Mouse (Mus musculus) frontal cortex, adult (tissue): Measurements from ENCODE around the gene Xkr8.
"Not testable (repeated sequence)": the region's sequence is repeated elsewhere in the genome, so short reads cannot be mapped to it uniquely, and the experiment has no call there.

Source experiments
- ATAC-seq: cut with Nextera tagmentation; 2 replicates; pipeline ENCODE4 v1.9.2; 2017; ENCODE audit warnings: mild to moderate bottlenecking, moderate library complexity, mixed read lengths; ENCODE audit not compliant: low TSS enrichment

The Xkr8 gene

DNA sequence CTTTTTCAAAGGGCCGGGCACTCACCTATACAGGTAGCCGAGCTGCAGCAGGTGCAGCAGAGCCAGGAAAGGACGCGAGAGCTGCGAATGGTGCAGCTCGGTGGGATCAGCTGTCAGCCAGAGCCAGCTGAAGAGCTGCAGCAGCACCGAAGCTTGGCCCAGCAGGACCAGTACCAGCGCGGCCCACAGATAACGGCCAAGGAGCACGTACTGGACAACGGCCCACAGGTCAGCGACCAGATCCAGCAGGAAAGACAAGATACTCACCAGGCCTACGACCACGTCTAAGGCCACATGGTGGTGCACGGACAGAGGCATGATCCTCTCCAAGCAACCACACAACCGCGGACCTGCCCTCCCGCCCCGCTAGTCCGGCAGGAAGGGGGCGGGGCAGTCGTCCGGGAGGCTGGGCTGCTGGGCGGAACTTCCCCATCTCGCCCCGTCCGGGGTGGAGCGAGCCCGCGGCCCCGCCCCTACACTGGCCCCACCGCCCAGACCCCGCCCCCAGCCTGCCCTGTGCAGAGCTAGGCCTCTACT is at the start of gene Xkr8:
Gene Xkr8, minus strand, starts transcription at position 399 of the 537 bp plus-strand sequence.
- ATAC-seq: peak; percentile 70; the same call in 1 of the 2 replicates

DNA sequence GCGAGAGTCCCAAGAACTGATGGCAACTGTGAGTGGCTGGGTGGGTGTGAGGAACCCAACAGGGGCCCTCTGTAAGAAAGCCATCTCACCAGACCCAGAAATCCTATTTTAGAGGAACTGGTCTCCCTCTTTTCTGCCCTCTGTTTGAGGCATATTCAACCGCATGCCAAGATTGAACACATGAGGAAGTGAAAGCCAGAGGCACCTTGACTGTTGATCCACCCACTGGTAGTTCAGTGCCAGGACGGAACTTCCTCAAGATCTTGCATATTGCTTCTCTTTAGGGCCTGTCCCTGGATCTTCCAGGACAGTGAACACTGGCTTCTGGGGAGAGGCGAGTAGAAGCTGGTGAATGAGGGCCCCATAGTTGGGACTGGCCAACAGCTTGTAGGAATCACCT is 47.9 kb upstream of the Xkr8 start:
- ATAC-seq: no peak

GRCm38 (mm10) chr4:132778562-132779201 is 46.3 kb upstream of the Xkr8 start:
- ATAC-seq: no peak

GRCm38 (mm10) chr4:132776764-132777163 is 44.4 kb upstream of the Xkr8 start:
- ATAC-seq: peak; percentile 72; the same call in 1 of the 2 replicates

DNA sequence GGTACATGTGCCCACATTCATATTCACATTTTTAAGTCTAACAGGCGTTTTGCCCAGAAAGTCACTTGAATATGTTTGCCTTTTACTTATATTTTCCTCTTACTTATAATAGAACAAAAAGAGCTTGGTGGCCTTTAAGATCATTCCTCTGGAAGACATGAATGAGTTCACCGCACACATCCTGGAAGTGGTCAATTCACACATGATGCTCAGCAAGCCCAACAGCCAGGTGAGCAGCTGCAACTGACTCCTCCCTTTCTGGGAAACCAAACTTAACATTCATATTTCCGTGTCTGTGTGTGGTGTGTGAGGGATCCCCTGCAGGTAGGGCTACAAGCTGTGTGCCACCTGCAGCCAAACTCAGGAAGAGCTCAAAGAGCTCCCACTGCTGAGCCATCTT is 42.6 kb upstream of the Xkr8 start:
- no peak for ATAC-seq

- ATAC-seq: no peak
Measured at GRCm38 (mm10) chr4:132771776-132772175, 39.4 kb upstream of the Xkr8 start.

DNA sequence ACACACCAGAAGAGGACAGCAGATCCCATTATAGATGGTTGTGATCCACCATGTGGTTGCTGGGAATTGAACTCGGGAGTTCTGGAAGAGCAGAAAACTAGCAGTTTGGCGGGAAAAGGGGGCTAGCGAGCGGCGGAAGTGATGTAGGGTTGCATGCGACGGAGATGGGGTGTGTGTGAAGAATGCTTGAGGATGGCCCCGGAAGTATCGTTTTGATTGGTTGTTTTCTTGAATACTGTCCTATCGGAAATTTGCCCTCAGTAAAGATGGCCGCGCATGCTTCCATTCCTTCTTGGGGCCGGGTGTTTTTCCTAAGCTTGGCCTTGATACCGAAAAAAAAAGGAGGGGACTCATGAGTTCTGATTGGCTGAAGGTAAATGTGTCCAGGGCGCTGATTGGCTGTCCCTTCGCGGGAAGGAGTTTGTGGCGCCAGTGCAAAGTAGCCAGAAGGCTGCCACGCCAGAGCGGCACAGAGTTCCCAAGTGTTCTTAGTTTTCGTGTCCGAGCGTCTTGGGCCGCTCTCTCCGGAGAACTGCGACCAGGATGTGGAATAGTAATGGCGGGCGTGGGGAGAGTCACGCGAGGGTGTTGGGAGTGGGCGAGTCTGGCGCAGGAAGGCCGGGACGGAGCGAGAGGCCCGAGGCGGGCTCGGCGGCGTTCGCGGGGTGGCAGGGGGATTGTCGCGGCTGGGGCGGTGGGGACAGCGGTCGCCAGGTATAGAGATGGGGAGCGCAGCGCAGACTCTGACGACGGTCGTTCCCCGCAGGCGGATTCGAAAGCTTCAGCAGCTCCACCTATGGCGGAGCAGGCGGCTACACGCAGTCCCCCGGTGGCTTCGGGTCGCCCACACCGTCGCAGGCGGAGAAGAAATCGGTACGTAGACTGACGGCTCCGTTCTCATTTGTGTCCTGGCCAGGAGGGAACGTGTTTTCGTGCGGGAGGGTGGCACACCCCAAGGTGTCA is 35.8 kb upstream of the Xkr8 start, which contains the start of gene Rpa2:
Gene Rpa2, plus strand, starts transcription at position 419 of the 963 bp plus-strand sequence.
- ATAC-seq: peak; percentile 99

DNA sequence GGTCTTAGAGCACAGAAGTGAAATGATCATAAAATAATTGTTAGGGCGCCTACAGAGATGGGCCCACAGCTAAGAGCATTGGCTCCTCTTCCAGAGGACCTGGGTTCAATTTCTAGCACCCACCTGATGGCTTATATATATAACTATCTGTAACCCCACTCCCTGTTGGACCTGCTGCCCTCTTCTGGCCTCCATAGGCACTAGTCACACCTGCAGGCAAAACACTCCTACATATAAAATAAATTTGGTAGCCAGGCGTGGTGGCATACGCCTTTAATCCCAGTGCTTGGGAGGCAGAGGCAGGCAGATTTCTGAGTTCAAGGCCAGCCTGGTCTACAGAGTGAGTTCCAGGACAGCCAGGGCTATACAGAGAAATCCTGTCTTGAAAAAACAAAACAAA is 30.8 kb upstream of the Xkr8 start:
- ATAC-seq: not testable (repeated sequence)

DNA sequence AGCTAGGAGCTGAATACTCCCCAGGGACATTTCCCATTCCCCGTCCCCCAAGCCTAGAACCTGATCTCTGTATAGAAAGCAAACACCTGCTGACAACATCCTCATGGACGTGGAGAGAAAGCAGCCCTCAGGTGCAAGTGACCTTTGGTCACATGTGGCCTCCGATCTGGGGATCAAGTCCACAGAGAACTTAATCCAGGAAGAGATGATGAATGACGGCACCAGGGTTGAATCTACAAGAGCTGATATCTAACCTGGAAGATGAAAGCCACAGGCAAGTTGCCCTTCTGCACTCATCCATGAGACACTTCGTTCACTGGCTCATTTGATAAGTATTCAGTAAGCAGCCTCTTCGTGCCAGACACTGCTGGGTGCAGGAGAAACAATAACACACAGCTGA is 30.3 kb upstream of the Xkr8 start:
- no peak for ATAC-seq

- no peak for ATAC-seq
Measured at GRCm38 (mm10) chr4:132760296-132760695, 27.9 kb upstream of the Xkr8 start.

- ATAC-seq: peak; percentile 45; the same call in 1 of the 2 replicates
Measured at GRCm38 (mm10) chr4:132757633-132758351, 25.4 kb upstream of the Xkr8 start.

DNA sequence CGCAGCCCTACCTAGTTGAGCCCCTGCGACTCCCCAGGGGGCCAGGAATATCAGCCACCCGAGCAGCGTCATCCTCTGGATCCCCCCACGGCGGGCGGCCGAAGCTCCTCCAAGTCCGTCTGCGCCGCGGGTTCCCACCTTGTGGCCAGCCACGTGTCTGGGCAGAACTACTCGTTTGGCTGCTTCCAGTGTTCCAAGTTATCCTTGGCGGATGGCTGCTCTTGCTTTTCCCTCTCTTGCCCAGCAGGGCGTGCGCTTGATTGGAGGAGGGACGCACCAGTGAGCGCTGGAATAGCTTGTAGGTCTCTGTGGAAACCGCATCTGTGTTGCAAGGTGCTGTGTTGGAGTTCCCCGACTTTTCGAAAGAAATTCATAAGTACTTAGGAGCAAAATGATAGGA is 24.6 kb upstream of the Xkr8 start, which contains the start of gene Smpdl3b:
Gene Smpdl3b, minus strand, starts transcription at position 279 of the 400 bp plus-strand sequence.
- ATAC-seq: peak; percentile 99

DNA sequence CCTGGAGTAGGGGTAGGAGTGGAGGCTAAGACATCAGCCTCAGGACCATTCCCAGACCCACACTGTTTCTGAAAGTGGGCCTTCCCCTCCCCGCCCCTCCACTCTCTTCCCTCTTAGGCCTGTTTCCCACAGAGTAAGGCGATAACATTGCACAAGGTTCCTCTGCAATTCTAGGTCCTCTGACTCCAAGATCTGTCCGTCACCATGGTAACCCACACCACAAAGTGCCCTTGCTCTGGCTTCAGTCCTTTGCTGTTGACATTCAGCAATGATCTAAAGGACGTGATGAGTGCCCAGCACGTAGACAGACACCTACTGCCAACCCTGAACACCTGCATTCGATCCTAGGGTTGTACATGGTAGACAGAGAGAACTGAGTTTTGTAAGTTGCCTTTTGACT is 20.6 kb upstream of the Xkr8 start:
- ATAC-seq: no peak

DNA sequence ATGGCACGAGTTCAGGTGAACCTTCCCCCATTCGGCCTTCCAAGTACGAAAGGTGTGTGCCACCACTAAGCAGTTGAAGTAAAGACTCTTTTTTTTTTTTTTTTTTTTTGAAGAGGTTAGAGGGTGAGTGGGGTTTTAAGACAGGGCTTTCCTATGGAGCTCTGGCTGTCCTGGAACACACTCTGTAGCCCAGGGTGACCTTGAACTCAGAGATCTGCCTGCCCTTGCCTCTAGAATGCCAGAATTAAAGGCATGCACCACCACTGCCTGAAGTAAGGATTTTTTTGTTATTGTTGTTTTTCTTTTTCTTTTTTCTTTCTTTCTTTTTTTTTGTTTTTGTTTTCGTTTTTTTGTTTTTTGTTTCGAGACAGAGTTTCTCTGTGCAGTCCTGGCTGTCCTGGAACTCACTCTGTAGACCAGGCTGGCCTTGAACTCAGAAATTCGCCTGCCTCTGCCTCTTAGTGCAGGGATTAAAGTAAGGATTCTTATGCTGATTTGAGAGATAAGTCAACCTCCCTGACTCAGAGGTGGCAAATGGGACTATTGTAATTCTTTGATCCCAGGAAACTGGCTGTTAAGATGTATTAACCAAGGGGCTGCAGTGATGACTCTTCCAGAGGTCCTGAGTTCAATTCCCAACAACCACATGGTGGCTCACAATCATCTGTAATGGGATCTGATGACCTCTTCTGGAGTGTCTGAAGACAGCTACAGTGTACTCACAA is 17.1 kb upstream of the Xkr8 start:
- ATAC-seq: no peak

- ATAC-seq: no peak
Measured at GRCm38 (mm10) chr4:132748778-132749177, 16.4 kb upstream of the Xkr8 start.

GRCm38 (mm10) chr4:132747664-132748259 is 15.4 kb upstream of the Xkr8 start:
- ATAC-seq: no peak

GRCm38 (mm10) chr4:132746911-132747517 is 14.7 kb upstream of the Xkr8 start:
- ATAC-seq: no peak

- peak; percentile 34; the same call in 1 of the 2 replicates for ATAC-seq
Measured at GRCm38 (mm10) chr4:132743992-132744911, 11.9 kb upstream of the Xkr8 start.

DNA sequence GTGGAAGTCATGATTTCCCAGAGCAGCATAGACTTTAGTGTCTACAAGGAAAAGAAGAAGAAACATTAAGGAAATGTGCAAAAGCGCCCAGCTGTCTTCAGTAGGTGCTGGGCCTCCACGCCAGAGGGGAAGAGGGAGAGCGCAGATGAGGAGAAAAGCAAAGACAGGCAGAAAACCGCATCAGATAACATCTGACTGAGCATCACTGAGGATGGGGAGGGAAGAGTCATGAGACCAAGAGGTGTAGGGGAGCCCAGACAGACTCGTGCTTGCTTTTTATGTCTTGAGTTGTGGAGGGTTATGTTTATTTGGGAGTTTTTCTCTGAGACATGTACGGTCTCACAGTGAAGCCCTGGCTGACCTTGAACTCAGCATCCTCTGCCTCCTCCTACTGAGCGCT is 9.1 kb upstream of the Xkr8 start:
- ATAC-seq: no peak
